Mouse (Mus musculus) liver, embryonic 14.5 days (tissue): ENCODE measurements around the gene Ccdc30. TPM values are rescaled to one million over a fixed set of nuclear protein-coding genes. Genes with fewer than 3 reads are reported as not detected.
A peak's percentile ranks its signal among the peaks of the same experiment; 100 is the strongest.

Source experiments
- ATAC-seq: fragments of 200-750 bp; cut with Nextera tagmentation; 2 replicates; pipeline ENCODE4 v1.8.0; 2017; ENCODE audit warnings: moderate number of reproducible peaks, mild to moderate bottlenecking, moderate library complexity; ENCODE audit not compliant: insufficient read depth
- DNase-seq, 3 experiments: peaks; one replicate each; pipeline ENCODE4 v3.0.0-alpha.2; 2012 to 2013; ENCODE audit warnings: low read depth in 3 of 3, low spot score in 3 of 3
- H3K27ac ChIP-seq: fragments of 300-500 bp; sonication (generic); 2 replicates; pipeline ENCODE4 v1.5.1; 2014; ENCODE audit warnings: moderate library complexity, mild to moderate bottlenecking, control low read depth, inconsistent platforms
- H3K27me3 ChIP-seq: fragments of 300-500 bp; sonication (generic); 2 replicates; pipeline ENCODE4 v1.6.1; 2014; ENCODE audit warnings: mild to moderate bottlenecking, low read length, moderate library complexity; ENCODE audit not compliant: control insufficient read depth, insufficient read depth
- H3K36me3 ChIP-seq: fragments of 300-500 bp; sonication (generic); replicated peaks from 2 replicates; pipeline ENCODE4 v1.6.1; 2014; ENCODE audit warnings: low read depth; ENCODE audit not compliant: control insufficient read depth, insufficient read depth
- H3K4me1 ChIP-seq, 2 experiments: fragments of 200-500 bp in 1 of 2; fragments of 300-500 bp in 1 of 2; sonication (generic) in 1 of 2; replicated peaks; 2 replicates each; pipeline ENCODE4 v1.6.1; 2012 to 2014; ENCODE audit warnings: antibody characterized with exemption in 1 of 2, inconsistent platforms in 1 of 2, low read length in 1 of 2; ENCODE audit not compliant: control insufficient read depth in 2 of 2, insufficient read depth in 2 of 2
- H3K4me2 ChIP-seq: fragments of 300-500 bp; sonication (generic); 2 replicates; pipeline ENCODE4 v1.6.1; 2014; ENCODE audit warnings: low read depth, mild to moderate bottlenecking, control low read depth, moderate library complexity
- H3K4me3 ChIP-seq, 2 experiments: fragments of 200-500 bp in 1 of 2; fragments of 300-500 bp in 1 of 2; sonication (generic) in 1 of 2; 2 replicates each; pipeline ENCODE4 v1.5.1; 2012 to 2014; ENCODE audit warnings: low read depth in 2 of 2, low read length in 2 of 2, mild to moderate bottlenecking in 2 of 2, control low read depth in 1 of 2, inconsistent platforms in 1 of 2, moderate library complexity in 1 of 2; ENCODE audit not compliant: insufficient read depth in 1 of 2
- H3K9ac ChIP-seq: fragments of 300-500 bp; sonication (generic); replicated peaks from 2 replicates; pipeline ENCODE4 v1.6.1; 2014; ENCODE audit warnings: mild to moderate bottlenecking, control low read depth, moderate library complexity
- H3K9me3 ChIP-seq: fragments of 300-500 bp; sonication (generic); 2 replicates; pipeline ENCODE4 v1.6.1; 2016; ENCODE audit warnings: low read length, mixed read lengths; ENCODE audit not compliant: control insufficient read depth
- CTCF ChIP-seq: IDR thresholded peaks from 2 replicates; pipeline ENCODE4 v1.5.1; 2016; ENCODE audit warnings: antibody characterized with exemption, low read depth, control low read depth
- EP300 ChIP-seq: IDR thresholded peaks from 2 replicates; pipeline ENCODE4 v1.6.1; 2016; ENCODE audit warnings: antibody characterized with exemption, low read depth
- WGBS: fragments of 180-500 bp; shearing (Covaris S2); extraction: QIAGEN DNeasy Blood & Tissue Kit; methylation state at CpG from one replicate; pipeline ENCODE4 v1.1.7; 2014; ENCODE audit not compliant: insufficient replicate concordance; 5-methylcytosine and 5-hydroxymethylcytosine counted together
- polyA plus RNA-seq, 2 experiments: library from polyadenylated mRNA; depleted of rRNA in 1 of 2; stranded (reverse) in 1 of 2; unstranded in 1 of 2; fragments of >200 nt; fragmentation: Nextera tagmentation in 1 of 2; extraction: Ambion mirVana in 1 of 2; gene quantifications; 2 replicates each; pipeline versions ENCODE4 v1.2.1 to v1.2.3; 2012 to 2014

Gene Ccdc30
- polyA plus RNA-seq, 2 experiments = 0.41 to 1.2 TPM

- Histone ChIP-seq H3K4me3 (peak overlapping the region; percentile 73 to 84), H3K9me3 (no peaks in the 10 kb centered on the region), H3K4me1 (peaks cover 31 to 42% of the 10 kb centered on the region in 2 experiments), H3K27me3 (no peaks in the 10 kb centered on the region), H3K9ac (peak overlapping the region; percentile 66), H3K27ac (no peak overlapping the region), H3K4me2 (peak overlapping the region; percentile 71), H3K36me3 (no peaks in the 10 kb centered on the region)
- DNase-seq (no peak), ATAC-seq (peak; percentile 40)
- TF ChIP-seq EP300 = no peak
- under 1% methylated on average over 26 of the region's 31 CpGs for WGBS
These were observed 6.6 kb upstream of the Ccdc30 start for GRCm38 (mm10) chr4:119421921-119422293.

- TF ChIP-seq EP300 = no peak
- TF ChIP-seq CTCF = no peak
- WGBS = 13% methylated on average over 3 of the region's 3 CpGs
- ATAC-seq (no peak), DNase-seq (no peak)
- peak overlapping the region; percentile 73 to 84; a peak in 3 of 4 replicates for H3K4me3 ChIP-seq
- H3K4me2 ChIP-seq = peak overlapping the region; percentile 71
- H3K9ac ChIP-seq = no peak overlapping the region; the same call in 1 of the 2 replicates
- no peaks in the 10 kb centered on the region for H3K9me3 ChIP-seq
- no peak overlapping the region for H3K27ac ChIP-seq
- H3K4me1 ChIP-seq = peaks cover 31 to 44% of the 10 kb centered on the region in 2 experiments
- H3K27me3 ChIP-seq = no peaks in the 10 kb centered on the region
- H3K36me3 ChIP-seq = no peaks in the 10 kb centered on the region
These were observed 5.9 kb upstream of the Ccdc30 start for GRCm38 (mm10) chr4:119421191-119421590.

- H3K9me3 ChIP-seq = no peaks in the 10 kb centered on the region
- ATAC-seq (peak; percentile 40; the same call in 1 of the 2 replicates), DNase-seq (peak in 1 of 3 experiments; percentile 43)
- H3K4me3 ChIP-seq = no peak overlapping the region
- H3K9ac ChIP-seq = no peak overlapping the region
- H3K4me1 ChIP-seq = peaks cover 8 to 28% of the 10 kb centered on the region in 2 experiments
- no peak for TF ChIP-seq CTCF
- TF ChIP-seq EP300 = peak; percentile 76
- H3K36me3 ChIP-seq = no peaks in the 10 kb centered on the region
- 19% methylated on average over 3 of the region's 3 CpGs for WGBS
- H3K27ac ChIP-seq = no peak overlapping the region
- peak overlapping the region; percentile 23 for H3K4me2 ChIP-seq
- H3K27me3 ChIP-seq = peaks cover 14% of the 10 kb centered on the region
These were observed 2.6 kb upstream of the Ccdc30 start for GRCm38 (mm10) chr4:119417894-119418293.

DNA sequence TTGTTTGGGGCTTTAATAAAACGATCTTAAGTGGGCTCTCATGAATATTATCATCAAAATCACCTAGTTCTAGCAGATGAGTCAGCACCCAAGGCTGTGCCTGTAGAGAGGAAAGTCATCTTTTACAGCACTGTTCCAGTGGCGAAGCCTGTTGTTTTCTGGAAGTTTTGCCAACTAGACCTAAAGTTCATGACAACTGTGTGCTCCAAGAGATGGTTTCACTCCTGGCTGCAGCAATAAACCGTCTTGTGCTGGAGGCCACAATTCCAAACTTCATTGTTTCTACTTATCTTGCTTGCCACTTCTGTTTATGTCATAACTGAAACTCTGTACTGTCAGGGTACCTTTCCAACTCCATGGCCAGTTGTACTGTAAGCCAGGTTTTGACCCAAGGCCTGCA lies 1.9 kb upstream of the Ccdc30 start:
- no peaks in the 10 kb centered on the region for H3K9me3 ChIP-seq
- no peaks in the 10 kb centered on the region for H3K36me3 ChIP-seq
- TF ChIP-seq CTCF (no peak), EP300 (no peak)
- peaks cover 14% of the 10 kb centered on the region for H3K27me3 ChIP-seq
- H3K4me3 ChIP-seq = no peak overlapping the region
- ATAC-seq (no peak), DNase-seq (no peak)
- H3K9ac ChIP-seq = no peak overlapping the region
- peaks cover 6 to 27% of the 10 kb centered on the region in 2 experiments; a peak in 3 of 4 replicates for H3K4me1 ChIP-seq
- H3K4me2 ChIP-seq = no peak overlapping the region; the same call in 1 of the 2 replicates
- 39% methylated on average over 3 of the region's 3 CpGs for WGBS
- no peak overlapping the region for H3K27ac ChIP-seq

- H3K4me1 ChIP-seq = peaks cover 3 to 13% of the 10 kb centered on the region in 2 experiments; a peak in 3 of 4 replicates
- H3K4me2 ChIP-seq = no peak overlapping the region
- TF ChIP-seq CTCF = no peak
- no peak for TF ChIP-seq EP300
- DNase-seq = no peak
- no peaks in the 10 kb centered on the region for H3K9me3 ChIP-seq
- no peak for ATAC-seq
- no peak overlapping the region for H3K9ac ChIP-seq
- WGBS = 33% methylated on average over 6 of the region's 6 CpGs
- H3K36me3 ChIP-seq = no peaks in the 10 kb centered on the region
- no peak overlapping the region for H3K27ac ChIP-seq
- peaks cover 14% of the 10 kb centered on the region for H3K27me3 ChIP-seq
- H3K4me3 ChIP-seq = no peak overlapping the region
These were observed 2.5 kb downstream of the Ccdc30 start for GRCm38 (mm10) chr4:119412791-119413190.
